Mouse (Mus musculus) kidney, adult 2 months (tissue): ENCODE measurements around the gene Il1rl2.

ENCODE experiments used
- CTCF ChIP-seq: fragments of 200-500 bp; conservative IDR thresholded peaks from 2 replicates; pipeline ENCODE4 v1.5.1; 2011; ENCODE audit warnings: low read depth, mild to moderate bottlenecking, control low read depth, low read length, moderate library complexity, mixed read lengths; ENCODE audit not compliant: insufficient read depth, insufficient read length
- POLR2A ChIP-seq: fragments of 200-500 bp; IDR thresholded peaks from one replicate; pipeline ENCODE4 v1.6.1; 2011; ENCODE audit warnings: low read depth, low read length, control low read depth

GRCm38 (mm10) chr1:40360969-40361368 lies 36.6 kb downstream of the Il1rl2 start:
- TF ChIP-seq CTCF: no peak
- TF ChIP-seq POLR2A: no peak
